Comparison of ENCODE assay signal across 24 mouse cellular contexts in genomic region chr15:81306501-81306900, GRCm38 (mm10). TPM values are rescaled to one million over a fixed set of nuclear protein-coding genes. Genes with fewer than 3 reads are reported as not detected.
A peak's percentile ranks its signal among the peaks of the same experiment; 100 is the strongest.
DNase-seq lines count a peak whose midpoint lies in the region; ATAC-seq lines count a peak whose summit lies in the region.
"Had no signal": no experiment of that assay in that cellular context is flagged by ENCODE, and none has a peak within 500 bp of the region (broad histone marks: within the 10 kb centered on the region; RNA-seq: fewer than 3 reads in every experiment).

No protein-coding gene starts in this region.

- WGBS in kidney, embryonic 14.5 days, result 88% methylated on average over 6 of the region's 6 CpGs

- H3K27me3 ChIP-seq in kidney, embryonic 14.5 days (ENCODE audit: control insufficient read depth, insufficient read depth, low read length), result no peaks in the 10 kb centered on the region
- H3K27me3 ChIP-seq: CH12.LX; embryonic facial prominence, embryonic 12.5 days; forebrain, embryonic 13.5 days; Patski had no signal

- H3K9ac ChIP-seq in kidney, embryonic 14.5 days (ENCODE audit: low read depth, low read length), result no peak overlapping the region
- H3K9ac ChIP-seq: embryonic facial prominence, embryonic 12.5 days; forebrain, embryonic 13.5 days had no signal

- no peak for ATAC-seq in kidney, embryonic 14.5 days (ENCODE audit: low FRiP score, low TSS enrichment)
- ATAC-seq: activated CD4-positive, CD25-positive, alpha-beta regulatory T cell, adult 4 months; CD4-positive, CD25-positive, alpha-beta regulatory T cell, adult 4 months; forebrain, embryonic 13.5 days; Patski had no signal

- no peaks in the 10 kb centered on the region for H3K36me3 ChIP-seq in kidney, embryonic 14.5 days (ENCODE audit: control insufficient read depth, insufficient read depth, low read length)
- H3K36me3 ChIP-seq: embryonic facial prominence, embryonic 10.5 days; embryonic facial prominence, embryonic 12.5 days; G1E had no signal

- no peaks in the 10 kb centered on the region for H3K9me3 ChIP-seq in kidney, embryonic 14.5 days (ENCODE audit: control insufficient read depth, low read length)
- H3K9me3 ChIP-seq: embryonic facial prominence, embryonic 10.5 days; embryonic facial prominence, embryonic 12.5 days; forebrain, embryonic 13.5 days; G1E had no signal

- peak; percentile 28 for DNase-seq in kidney, adult 11 months
- no peak for DNase-seq in kidney, adult 18-20 months
- peak; percentile 38 to 44 for DNase-seq in kidney, adult 8-10 months
- DNase-seq in kidney, postnatal 4 days, result no peak
- peak; percentile 24 for DNase-seq in kidney, postnatal 10 days
- DNase-seq in spleen, postnatal 14 days (ENCODE audit: low spot score in 2 of 2), result no peak
- DNase-seq: adrenal gland, adult 8-10 months; adrenal gland, postnatal 14 days; adrenal gland, postnatal 36 days; B cell, adult 2 months; cerebellum, adult 11-12 months; cerebellum, adult 2 months; cerebellum, adult 9-10 months; cerebellum, postnatal 10 days; cerebellum, postnatal 25 days had no signal

- no peak overlapping the region for H3K4me3 ChIP-seq in kidney, embryonic 14.5 days (ENCODE audit: low read length)
- H3K4me3 ChIP-seq: embryonic facial prominence, embryonic 10.5 days; embryonic facial prominence, embryonic 12.5 days; forebrain, embryonic 13.5 days had no signal

- no peak overlapping the region for H3K4me2 ChIP-seq in kidney, embryonic 14.5 days (replicated peaks; ENCODE audit: low read depth, low read length)
- H3K4me2 ChIP-seq: embryonic facial prominence, embryonic 12.5 days; forebrain, embryonic 13.5 days had no signal

- no peak overlapping the region for H3K27ac ChIP-seq in kidney, embryonic 14.5 days (ENCODE audit: low read depth, low read length)
- H3K27ac ChIP-seq: embryonic facial prominence, embryonic 10.5 days; embryonic facial prominence, embryonic 12.5 days had no signal

- peaks cover 2% of the 10 kb centered on the region; the same call in 1 of the 2 replicates for H3K4me1 ChIP-seq in kidney, embryonic 14.5 days (ENCODE audit: control insufficient read depth, insufficient read depth, low read length)
- H3K4me1 ChIP-seq: embryonic facial prominence, embryonic 12.5 days; forebrain, embryonic 13.5 days had no signal

RNA-seq across cellular contexts. Expression of gene Slc25a17, which starts 54.1 kb away (rescaled TPM):
- polyA plus RNA-seq in kidney, embryonic 14.5 days (2014; fragmentation: Nextera tagmentation; extraction: Ambion mirVana), result 117 and 127 TPM in 2 replicates

Comparison
In these comparisons a context has a peak if more than half of its experiments do, and no peak if none do; other contexts are left out.
1. DNase-seq: peak in kidney, adult 11 months (single experiment), kidney, adult 8-10 months (2 of 2) and kidney, postnatal 10 days (single experiment); none in kidney, adult 18-20 months (single experiment), kidney, postnatal 4 days (0 of 2) and spleen, postnatal 14 days (0 of 2).